Mouse (Mus musculus) forebrain, embryonic 15.5 days (tissue): ENCODE data around the gene Traf3ip1. TPM values are rescaled to one million over a fixed set of nuclear protein-coding genes. Genes with fewer than 3 reads are reported as not detected.

ENCODE experiments used
- ATAC-seq: fragments of 200-750 bp; cut with Nextera tagmentation; replicated peaks from 2 replicates; pipeline ENCODE4 v1.8.0; 2017; ENCODE audit warnings: mild to moderate bottlenecking, moderate TSS enrichment, moderate library complexity
- H3K27ac ChIP-seq: fragments of 300-500 bp; sonication (generic); replicated peaks from 2 replicates; pipeline ENCODE4 v1.5.1; 2015; ENCODE audit warnings: mild to moderate bottlenecking, inconsistent platforms
- H3K27me3 ChIP-seq: fragments of 300-500 bp; sonication (generic); 2 replicates; pipeline ENCODE4 v1.6.1; 2015; ENCODE audit warnings: inconsistent platforms
- H3K36me3 ChIP-seq: fragments of 300-500 bp; sonication (generic); 2 replicates; pipeline ENCODE4 v1.6.1; 2015; ENCODE audit warnings: mild to moderate bottlenecking, inconsistent platforms
- H3K4me1 ChIP-seq: fragments of 300-500 bp; sonication (generic); 2 replicates; pipeline ENCODE4 v1.6.1; 2015; ENCODE audit warnings: inconsistent platforms
- H3K4me2 ChIP-seq: fragments of 300-500 bp; sonication (generic); replicated peaks from 2 replicates; pipeline ENCODE4 v1.6.1; 2015; ENCODE audit warnings: mild to moderate bottlenecking, inconsistent platforms
- H3K4me3 ChIP-seq: fragments of 300-500 bp; sonication (generic); 2 replicates; pipeline ENCODE4 v1.5.1; 2015; ENCODE audit warnings: mild to moderate bottlenecking, inconsistent platforms
- H3K9ac ChIP-seq: fragments of 300-500 bp; sonication (generic); replicated peaks from 2 replicates; pipeline ENCODE4 v1.6.1; 2015; ENCODE audit warnings: mild to moderate bottlenecking, inconsistent platforms
- H3K9me3 ChIP-seq: fragments of 300-500 bp; sonication (generic); 2 replicates; pipeline ENCODE4 v1.6.1; 2016; ENCODE audit warnings: inconsistent platforms
- WGBS: fragments of 180-500 bp; shearing (Covaris S2); methylation state at CpG from one replicate; pipeline ENCODE4 v1.1.7; 2015; ENCODE audit warnings: mixed read lengths; 5-methylcytosine and 5-hydroxymethylcytosine counted together
- polyA plus RNA-seq: library from polyadenylated mRNA; unstranded; fragments of >200 nt; fragmentation: Nextera tagmentation; extraction: Ambion mirVana; gene quantifications from 2 replicates; pipeline ENCODE4 v1.2.1, GENCODE M21; 2015

Gene Traf3ip1
- polyA plus RNA-seq, 1 experiment from 2014 or later: 9.5 TPM

DNA sequence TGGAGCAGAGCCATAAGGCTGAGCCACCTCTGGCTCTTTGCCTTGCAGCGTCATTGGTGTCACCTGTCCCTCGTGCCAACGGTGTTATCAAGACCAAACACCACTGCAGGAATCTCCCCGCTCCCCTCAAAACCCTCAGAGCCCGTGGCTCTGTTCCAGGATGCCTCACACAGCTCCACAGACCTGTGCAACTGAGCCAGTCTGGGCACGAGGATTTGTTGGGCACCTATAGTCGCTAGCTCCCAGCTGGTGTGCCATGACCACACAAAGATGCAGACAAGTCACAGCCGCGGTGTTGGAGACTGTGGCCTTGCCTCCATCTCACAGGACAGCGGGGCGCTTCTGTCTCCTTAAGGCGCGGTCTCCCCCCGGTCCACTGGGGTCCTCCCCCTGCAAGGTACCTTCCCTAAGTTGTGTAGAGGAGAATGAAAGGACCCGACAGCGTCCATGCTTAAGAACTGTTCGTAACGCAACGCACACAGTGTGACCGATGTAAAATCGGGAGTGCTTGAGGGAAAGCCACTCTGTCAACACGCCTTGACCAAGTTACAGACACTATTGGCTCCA lies 45.3 kb downstream of the Traf3ip1 start:
- H3K9ac ChIP-seq: peak overlapping the region; percentile 31
- H3K4me3 ChIP-seq: peak overlapping the region; percentile 82
- H3K9me3 ChIP-seq: no peaks in the 10 kb centered on the region
- peaks cover 21% of the 10 kb centered on the region for H3K27me3 ChIP-seq
- ATAC-seq: peak; percentile 60
- H3K36me3 ChIP-seq: no peaks in the 10 kb centered on the region
- 3% methylated on average over 22 of the region's 22 CpGs for WGBS
- peak overlapping the region; percentile 92 for H3K4me2 ChIP-seq
- peaks cover 17% of the 10 kb centered on the region for H3K4me1 ChIP-seq
- H3K27ac ChIP-seq: 0 out of 2 replicates have a peak overlapping the region, but pooled peaks have one; percentile 2

DNA sequence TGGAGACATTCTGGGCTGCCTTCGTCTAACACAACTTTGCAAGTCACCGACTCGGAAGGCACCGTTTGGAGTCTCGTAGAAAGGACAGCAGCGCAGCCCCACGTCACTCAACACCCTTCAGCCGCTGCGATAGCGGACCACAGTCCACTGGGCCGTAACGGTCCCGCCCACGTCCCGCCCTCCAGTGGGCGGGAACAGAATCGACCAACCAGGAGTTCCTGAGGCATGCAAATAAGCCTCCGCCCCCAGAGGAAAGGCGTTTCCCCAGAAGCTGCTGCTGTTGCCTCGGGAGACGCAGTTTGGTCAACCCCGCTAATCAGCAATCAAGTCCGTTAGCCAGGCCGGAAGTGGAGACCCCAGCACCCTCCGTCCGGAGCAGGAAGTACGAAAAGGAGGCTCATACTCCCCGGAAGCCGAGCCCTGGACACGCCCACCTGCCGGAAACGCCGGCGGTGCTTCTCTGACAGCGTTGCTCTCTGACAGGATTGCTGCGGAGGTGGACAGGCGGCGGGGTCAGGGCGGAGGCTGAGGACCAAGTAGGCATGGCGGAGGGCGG lies 45.9 kb downstream of the Traf3ip1 start, which contains the start of gene Asb1:
Asb1 (plus strand) TSS at position 274 of the 556 bp plus-strand sequence.
- peak; percentile 98 for ATAC-seq

GRCm38 (mm10) chr1:91541042-91541592 lies 46.7 kb downstream of the Traf3ip1 start:
- H3K4me2 ChIP-seq: peak overlapping the region; percentile 92
- H3K9ac ChIP-seq: peak overlapping the region; percentile 73
- peaks cover 21% of the 10 kb centered on the region for H3K27me3 ChIP-seq
- H3K4me1 ChIP-seq: peaks cover 17% of the 10 kb centered on the region
- 0 out of 2 replicates have a peak, but pooled peaks cover 5% of the 10 kb centered on the region for H3K36me3 ChIP-seq
- 15% methylated on average over 15 of the region's 15 CpGs for WGBS
- H3K9me3 ChIP-seq: no peaks in the 10 kb centered on the region
- ATAC-seq: no peak; the same call in 1 of the 2 replicates
- H3K27ac ChIP-seq: no peak overlapping the region
- H3K4me3 ChIP-seq: peak overlapping the region; percentile 82

More for the DNA sequence above, 45.9 kb downstream of the Traf3ip1 start, which contains the start of gene Asb1:
- H3K4me1 ChIP-seq: peaks cover 17% of the 10 kb centered on the region
- 0 out of 2 replicates have a peak within 1 kb of the TSS, but pooled peaks have one; percentile 2 for H3K27ac ChIP-seq
- WGBS: under 1% methylated on average over 41 of the region's 41 CpGs
- H3K36me3 ChIP-seq: 0 out of 2 replicates have a peak, but pooled peaks cover 1% of the 10 kb centered on the region
- peak within 1 kb of the TSS; percentile 73 for H3K9ac ChIP-seq
- H3K4me3 ChIP-seq: peak within 1 kb of the TSS; percentile 82
- H3K4me2 ChIP-seq: peak within 1 kb of the TSS; percentile 92
- peaks cover 21% of the 10 kb centered on the region for H3K27me3 ChIP-seq
- H3K9me3 ChIP-seq: no peaks in the 10 kb centered on the region

DNA sequence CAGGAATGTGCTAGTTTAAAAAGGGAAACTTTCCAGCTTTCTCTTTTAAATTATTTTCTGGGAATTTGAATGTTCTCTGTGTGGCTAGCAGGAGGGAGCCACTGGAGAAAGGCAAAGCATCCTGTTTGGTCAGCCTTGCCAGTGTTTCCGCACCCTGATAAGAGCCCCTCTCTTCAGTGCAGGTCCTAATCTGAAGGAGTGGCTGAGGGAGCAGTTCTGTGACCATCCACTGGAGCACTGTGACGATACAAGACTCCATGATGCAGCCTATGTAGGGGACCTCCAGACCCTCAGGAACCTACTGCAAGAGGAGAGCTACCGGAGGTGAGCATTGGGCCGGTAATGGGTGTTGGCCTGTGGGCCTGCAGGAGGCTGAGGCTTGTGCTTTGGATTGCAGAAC lies 49.5 kb downstream of the Traf3ip1 start:
- Histone ChIP-seq H3K36me3 (peaks cover 20% of the 10 kb centered on the region), H3K4me3 (no peak overlapping the region), H3K27me3 (peaks cover 4% of the 10 kb centered on the region), H3K9me3 (no peaks in the 10 kb centered on the region), H3K9ac (no peak overlapping the region), H3K27ac (no peak overlapping the region), H3K4me2 (no peak overlapping the region), H3K4me1 (peaks cover 17% of the 10 kb centered on the region)
- ATAC-seq: no peak
- 89% methylated on average over 4 of the region's 4 CpGs for WGBS

GRCm38 (mm10) chr1:91545226-91545625 lies 50.8 kb downstream of the Traf3ip1 start:
- no peak for ATAC-seq
- no peak overlapping the region for H3K27ac ChIP-seq
- H3K4me1 ChIP-seq: peaks cover 13% of the 10 kb centered on the region
- no peak overlapping the region for H3K4me3 ChIP-seq
- peaks cover 20% of the 10 kb centered on the region for H3K36me3 ChIP-seq
- no peaks in the 10 kb centered on the region for H3K9me3 ChIP-seq
- H3K27me3 ChIP-seq: no peaks in the 10 kb centered on the region
- H3K9ac ChIP-seq: no peak overlapping the region
- 87% methylated on average over 1 of the region's 1 CpGs for WGBS
- no peak overlapping the region for H3K4me2 ChIP-seq

DNA sequence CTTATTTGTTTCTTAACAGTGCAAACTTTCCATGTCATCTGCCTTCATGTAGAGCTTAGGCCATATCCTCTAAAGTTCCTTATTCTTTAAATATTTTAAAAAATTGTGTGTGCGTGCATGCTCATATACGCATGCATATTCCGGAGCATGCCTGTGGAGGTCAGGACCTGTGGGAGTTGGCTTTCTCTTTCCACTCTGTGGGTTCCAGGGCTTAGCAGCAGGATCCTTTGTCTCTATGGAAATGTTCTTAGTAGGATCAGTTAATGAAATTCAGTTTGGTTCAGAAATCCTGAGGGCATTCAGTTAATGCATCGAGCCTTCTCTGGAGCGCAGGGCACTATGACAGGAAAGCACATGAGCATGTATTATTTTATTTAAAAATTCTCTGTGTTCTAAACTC lies 53.1 kb downstream of the Traf3ip1 start:
- Histone ChIP-seq H3K4me3 (no peak overlapping the region), H3K27me3 (no peaks in the 10 kb centered on the region), H3K4me2 (no peak overlapping the region), H3K4me1 (no peaks in the 10 kb centered on the region), H3K9ac (no peak overlapping the region), H3K36me3 (peaks cover 26% of the 10 kb centered on the region), H3K9me3 (no peaks in the 10 kb centered on the region), H3K27ac (no peak overlapping the region)
- WGBS: 33% methylated on average over 5 of the region's 5 CpGs
- no peak for ATAC-seq

DNA sequence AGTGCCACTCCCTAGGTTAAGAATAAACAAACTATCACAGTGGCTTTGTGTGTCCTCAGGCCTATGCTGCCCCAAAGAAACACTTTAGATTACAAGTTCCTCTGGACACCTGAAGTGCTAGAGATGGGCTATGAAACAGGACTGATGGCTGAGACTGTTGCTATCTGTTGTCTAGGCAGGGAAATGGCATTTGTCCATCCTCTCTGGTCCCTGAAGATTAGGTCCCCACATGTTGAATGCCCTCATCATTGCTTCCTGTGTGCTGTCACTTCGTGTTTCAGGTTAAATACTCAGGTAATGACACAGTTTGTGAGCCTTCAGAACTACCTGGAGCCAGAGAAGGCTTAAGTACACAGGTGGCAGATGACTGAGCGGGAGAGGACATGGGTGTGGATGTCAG lies 54.6 kb downstream of the Traf3ip1 start:
- Histone ChIP-seq H3K4me1 (no peaks in the 10 kb centered on the region), H3K9ac (no peak overlapping the region), H3K4me2 (no peak overlapping the region), H3K9me3 (no peaks in the 10 kb centered on the region), H3K27me3 (no peaks in the 10 kb centered on the region), H3K27ac (no peak overlapping the region), H3K36me3 (peaks cover 32% of the 10 kb centered on the region), H3K4me3 (no peak overlapping the region)
- no peak for ATAC-seq
- WGBS: 88% methylated on average over 2 of the region's 2 CpGs

DNA sequence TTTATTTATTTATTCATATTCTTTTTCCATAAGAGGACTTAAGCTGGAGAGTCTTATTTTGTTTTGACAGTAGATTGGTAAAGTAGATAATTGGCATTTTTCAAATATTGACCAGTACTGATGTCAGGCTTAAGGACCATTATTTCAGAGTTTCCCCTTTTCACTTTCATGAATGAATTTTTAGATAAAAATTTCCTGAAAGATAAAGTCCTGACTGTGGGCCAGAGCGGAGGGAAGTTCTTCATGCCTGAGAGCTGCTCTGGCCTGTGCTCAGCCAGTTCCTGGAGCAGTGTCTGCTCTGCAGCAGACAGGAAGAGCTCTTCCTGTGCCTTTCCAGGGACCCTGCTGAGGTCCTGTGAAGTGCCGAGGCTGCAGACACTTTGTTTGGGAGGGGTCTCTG lies 62.7 kb downstream of the Traf3ip1 start:
- Histone ChIP-seq H3K36me3 (peaks cover 31% of the 10 kb centered on the region), H3K27ac (no peak overlapping the region)
- WGBS: 72% methylated on average over 2 of the region's 2 CpGs

DNA sequence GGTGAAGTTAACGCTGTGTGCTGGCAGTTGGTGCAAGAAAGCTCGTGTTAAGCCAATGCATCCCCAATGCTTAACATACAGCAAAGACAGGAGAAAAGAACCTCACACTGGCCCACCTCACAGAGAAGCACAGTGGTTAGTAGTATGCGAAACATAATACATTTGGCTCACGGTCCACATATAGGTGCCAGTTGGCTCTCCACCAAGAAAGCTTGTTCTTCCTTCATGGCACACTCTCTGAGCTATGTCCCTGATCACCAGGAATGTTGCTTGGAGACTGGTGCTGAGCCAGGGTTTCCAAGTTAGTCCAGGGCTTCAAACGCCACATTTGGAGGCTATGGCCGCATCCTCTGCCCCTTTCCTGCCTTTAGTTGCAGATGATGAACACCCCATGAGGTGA lies 66.8 kb downstream of the Traf3ip1 start:
- Histone ChIP-seq H3K4me2 (no peak overlapping the region), H3K9ac (no peak overlapping the region), H3K27ac (no peak overlapping the region), H3K9me3 (no peaks in the 10 kb centered on the region), H3K4me1 (no peaks in the 10 kb centered on the region), H3K36me3 (peaks cover 6% of the 10 kb centered on the region; the same call in 1 of the 2 replicates), H3K4me3 (no peak overlapping the region), H3K27me3 (no peaks in the 10 kb centered on the region)
- no peak for ATAC-seq
- 68% methylated on average over 6 of the region's 6 CpGs for WGBS

More for the DNA sequence above, 62.7 kb downstream of the Traf3ip1 start:
- Histone ChIP-seq H3K9ac (no peak overlapping the region), H3K4me3 (no peak overlapping the region), H3K27me3 (no peaks in the 10 kb centered on the region), H3K9me3 (no peaks in the 10 kb centered on the region), H3K4me2 (no peak overlapping the region), H3K4me1 (no peaks in the 10 kb centered on the region)
- ATAC-seq: no peak

DNA sequence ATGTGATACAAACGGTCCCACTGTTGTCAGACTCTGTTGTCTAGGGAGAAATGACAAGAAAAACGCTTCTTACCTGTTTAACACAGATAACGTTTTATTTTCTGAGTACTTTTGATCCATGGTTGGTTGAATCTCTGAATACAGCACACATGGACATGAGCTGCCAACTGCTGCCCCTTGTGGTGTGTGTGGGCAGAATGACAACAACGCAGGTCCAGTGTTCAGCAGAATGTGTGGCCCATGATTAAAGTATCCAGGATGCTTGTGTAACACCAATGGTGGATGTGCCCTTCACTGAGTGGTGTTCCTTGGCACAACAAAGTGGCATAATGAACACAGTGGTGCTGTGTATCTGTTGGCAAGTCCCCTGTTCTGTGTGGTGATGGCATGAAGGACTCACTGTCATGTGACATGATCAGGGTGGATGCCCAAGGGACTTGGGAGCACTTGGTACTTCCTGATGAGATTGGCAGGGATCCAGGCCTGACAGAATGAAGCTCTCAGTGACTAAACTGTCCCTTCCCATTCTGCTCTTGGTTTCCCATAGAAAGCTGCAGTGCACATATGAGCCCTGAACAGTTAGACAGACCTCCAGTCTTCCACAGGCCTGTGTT lies 68.6 kb downstream of the Traf3ip1 start:
- H3K9me3 ChIP-seq: no peaks in the 10 kb centered on the region
- H3K27ac ChIP-seq: no peak overlapping the region
- WGBS: 84% methylated on average over 4 of the region's 4 CpGs
- no peak overlapping the region for H3K9ac ChIP-seq
- H3K36me3 ChIP-seq: peaks cover 2% of the 10 kb centered on the region; the same call in 1 of the 2 replicates
- H3K4me3 ChIP-seq: no peak overlapping the region
- no peak for ATAC-seq
- no peak overlapping the region for H3K4me2 ChIP-seq
- no peaks in the 10 kb centered on the region for H3K4me1 ChIP-seq
- no peaks in the 10 kb centered on the region for H3K27me3 ChIP-seq

- H3K4me2 ChIP-seq: no peak overlapping the region
- no peak overlapping the region for H3K27ac ChIP-seq
- H3K27me3 ChIP-seq: no peaks in the 10 kb centered on the region
- no peak for ATAC-seq
- 82% methylated on average over 3 of the region's 3 CpGs for WGBS
- H3K9me3 ChIP-seq: no peaks in the 10 kb centered on the region
- no peaks in the 10 kb centered on the region for H3K36me3 ChIP-seq
- no peak overlapping the region for H3K4me3 ChIP-seq
- H3K9ac ChIP-seq: no peak overlapping the region
- no peaks in the 10 kb centered on the region for H3K4me1 ChIP-seq
Observed at GRCm38 (mm10) chr1:91564004-91564403, 69.6 kb downstream of the Traf3ip1 start.

- no peak for ATAC-seq
- H3K27me3 ChIP-seq: no peaks in the 10 kb centered on the region
- H3K9ac ChIP-seq: no peak overlapping the region
- no peaks in the 10 kb centered on the region for H3K36me3 ChIP-seq
- H3K4me2 ChIP-seq: no peak overlapping the region
- 76% methylated on average over 6 of the region's 6 CpGs for WGBS
- H3K9me3 ChIP-seq: no peaks in the 10 kb centered on the region
- no peak overlapping the region for H3K27ac ChIP-seq
- no peaks in the 10 kb centered on the region for H3K4me1 ChIP-seq
- no peak overlapping the region for H3K4me3 ChIP-seq
Observed at GRCm38 (mm10) chr1:91564598-91564997, 70.2 kb downstream of the Traf3ip1 start.
